Mouse (Mus musculus) liver, embryonic 14.5 days (tissue): ENCODE data around the gene Btbd9. TPM values are rescaled to one million over a fixed set of nuclear protein-coding genes. Genes with fewer than 3 reads are reported as not detected.
A peak's percentile ranks its signal among the peaks of the same experiment; 100 is the strongest.

ENCODE experiments used
- ATAC-seq: fragments of 200-750 bp; cut with Nextera tagmentation; 2 replicates; pipeline ENCODE4 v1.8.0; 2017; ENCODE audit warnings: moderate number of reproducible peaks, mild to moderate bottlenecking, moderate library complexity; ENCODE audit not compliant: insufficient read depth
- DNase-seq, 3 experiments: peaks; one replicate each; pipeline ENCODE4 v3.0.0-alpha.2; 2012 to 2013; ENCODE audit warnings: low read depth in 3 of 3, low spot score in 3 of 3
- H3K27ac ChIP-seq: fragments of 300-500 bp; sonication (generic); 2 replicates; pipeline ENCODE4 v1.5.1; 2014; ENCODE audit warnings: moderate library complexity, mild to moderate bottlenecking, control low read depth, inconsistent platforms
- H3K27me3 ChIP-seq: fragments of 300-500 bp; sonication (generic); 2 replicates; pipeline ENCODE4 v1.6.1; 2014; ENCODE audit warnings: mild to moderate bottlenecking, low read length, moderate library complexity; ENCODE audit not compliant: control insufficient read depth, insufficient read depth
- H3K36me3 ChIP-seq: fragments of 300-500 bp; sonication (generic); replicated peaks from 2 replicates; pipeline ENCODE4 v1.6.1; 2014; ENCODE audit warnings: low read depth; ENCODE audit not compliant: control insufficient read depth, insufficient read depth
- H3K4me1 ChIP-seq, 2 experiments: fragments of 200-500 bp in 1 of 2; fragments of 300-500 bp in 1 of 2; sonication (generic) in 1 of 2; replicated peaks; 2 replicates each; pipeline ENCODE4 v1.6.1; 2012 to 2014; ENCODE audit warnings: antibody characterized with exemption in 1 of 2, inconsistent platforms in 1 of 2, low read length in 1 of 2; ENCODE audit not compliant: control insufficient read depth in 2 of 2, insufficient read depth in 2 of 2
- H3K4me2 ChIP-seq: fragments of 300-500 bp; sonication (generic); 2 replicates; pipeline ENCODE4 v1.6.1; 2014; ENCODE audit warnings: low read depth, mild to moderate bottlenecking, control low read depth, moderate library complexity
- H3K4me3 ChIP-seq, 2 experiments: fragments of 200-500 bp in 1 of 2; fragments of 300-500 bp in 1 of 2; sonication (generic) in 1 of 2; 2 replicates each; pipeline ENCODE4 v1.5.1; 2012 to 2014; ENCODE audit warnings: low read depth in 2 of 2, low read length in 2 of 2, mild to moderate bottlenecking in 2 of 2, control low read depth in 1 of 2, inconsistent platforms in 1 of 2, moderate library complexity in 1 of 2; ENCODE audit not compliant: insufficient read depth in 1 of 2
- H3K9ac ChIP-seq: fragments of 300-500 bp; sonication (generic); replicated peaks from 2 replicates; pipeline ENCODE4 v1.6.1; 2014; ENCODE audit warnings: mild to moderate bottlenecking, control low read depth, moderate library complexity
- H3K9me3 ChIP-seq: fragments of 300-500 bp; sonication (generic); 2 replicates; pipeline ENCODE4 v1.6.1; 2016; ENCODE audit warnings: low read length, mixed read lengths; ENCODE audit not compliant: control insufficient read depth
- CTCF ChIP-seq: IDR thresholded peaks from 2 replicates; pipeline ENCODE4 v1.5.1; 2016; ENCODE audit warnings: antibody characterized with exemption, low read depth, control low read depth
- EP300 ChIP-seq: IDR thresholded peaks from 2 replicates; pipeline ENCODE4 v1.6.1; 2016; ENCODE audit warnings: antibody characterized with exemption, low read depth
- whole genome bisulfite sequencing: fragments of 180-500 bp; shearing (Covaris S2); extraction: QIAGEN DNeasy Blood & Tissue Kit; methylation state at CpG from one replicate; pipeline ENCODE4 v1.1.7; 2014; ENCODE audit not compliant: insufficient replicate concordance; 5-methylcytosine and 5-hydroxymethylcytosine counted together
- polyA plus RNA-seq, 2 experiments: library from polyadenylated mRNA; depleted of rRNA in 1 of 2; stranded (reverse) in 1 of 2; unstranded in 1 of 2; fragments of >200 nt; fragmentation: Nextera tagmentation in 1 of 2; extraction: Ambion mirVana in 1 of 2; gene quantifications; 2 replicates each; pipeline versions ENCODE4 v1.2.1 to v1.2.3; 2012 to 2014

Btbd9 gene
- polyA plus RNA-seq, 2 experiments: 2.7 to 9.6 TPM

DNA sequence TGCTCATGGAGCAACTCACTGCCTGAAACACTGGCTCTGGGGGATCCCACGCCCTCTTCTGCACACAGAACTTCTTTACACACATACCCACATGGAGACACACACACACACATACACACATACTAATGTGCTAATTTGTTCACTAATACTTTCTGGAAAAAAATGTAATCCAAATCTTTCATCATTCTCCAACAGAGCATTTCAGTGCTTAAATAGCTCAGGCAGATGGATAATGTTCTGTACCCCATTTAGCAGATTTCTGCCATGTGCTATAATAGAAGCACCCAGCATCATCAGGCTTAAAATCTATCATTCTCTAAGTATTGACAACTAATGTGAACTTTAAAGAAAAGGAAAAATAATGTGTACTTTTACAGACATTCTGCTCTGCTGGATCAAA, 4.5 kb upstream of the Btbd9 start:
- no peaks in the 10 kb centered on the region for H3K9me3 ChIP-seq
- WGBS: 48% methylated on average over 1 of the region's 1 CpGs

DNA sequence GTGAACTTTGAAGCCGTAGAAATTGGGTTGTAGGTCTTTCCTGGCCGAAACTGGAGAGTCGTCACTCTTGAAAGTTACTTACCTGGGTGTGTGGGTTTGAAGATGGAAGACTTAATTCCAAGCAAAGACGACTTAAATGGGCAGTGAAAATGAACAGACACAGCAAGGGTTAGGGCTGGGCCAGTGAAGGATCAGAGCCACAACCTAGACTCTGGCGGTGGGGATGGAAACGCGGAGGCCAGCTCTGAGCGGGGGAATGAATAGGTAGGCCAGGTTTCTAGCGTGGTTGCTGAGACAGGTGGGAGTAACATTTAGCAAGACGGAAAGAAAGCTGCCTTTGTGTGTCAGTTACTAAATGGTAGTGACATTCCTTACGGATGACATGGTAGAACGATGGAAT, 658 bp upstream of the Btbd9 start:
- Histone ChIP-seq H3K4me3 (peak overlapping the region; percentile 73 to 83), H3K4me1 (peaks cover 5 to 20% of the 10 kb centered on the region in 2 experiments), H3K36me3 (no peaks in the 10 kb centered on the region), H3K4me2 (peak overlapping the region; percentile 90), H3K9me3 (no peaks in the 10 kb centered on the region), H3K27me3 (no peaks in the 10 kb centered on the region), H3K27ac (no peak overlapping the region), H3K9ac (peak overlapping the region; percentile 67)
- no peak for DNase-seq
- no peak for ATAC-seq
- 52% methylated on average over 12 of the region's 12 CpGs for WGBS
- no peak for TF ChIP-seq EP300
- no peak for TF ChIP-seq CTCF

More for the DNA sequence above, 4.5 kb upstream of the Btbd9 start:
- Histone ChIP-seq H3K27ac (no peak overlapping the region), H3K27me3 (no peaks in the 10 kb centered on the region), H3K9ac (no peak overlapping the region), H3K4me1 (peaks cover 5 to 12% of the 10 kb centered on the region in 2 experiments), H3K36me3 (no peaks in the 10 kb centered on the region), H3K4me3 (no peak overlapping the region), H3K4me2 (no peak overlapping the region)
- DNase-seq: no peak
- no peak for ATAC-seq
- TF ChIP-seq CTCF (no peak), EP300 (no peak)

DNA sequence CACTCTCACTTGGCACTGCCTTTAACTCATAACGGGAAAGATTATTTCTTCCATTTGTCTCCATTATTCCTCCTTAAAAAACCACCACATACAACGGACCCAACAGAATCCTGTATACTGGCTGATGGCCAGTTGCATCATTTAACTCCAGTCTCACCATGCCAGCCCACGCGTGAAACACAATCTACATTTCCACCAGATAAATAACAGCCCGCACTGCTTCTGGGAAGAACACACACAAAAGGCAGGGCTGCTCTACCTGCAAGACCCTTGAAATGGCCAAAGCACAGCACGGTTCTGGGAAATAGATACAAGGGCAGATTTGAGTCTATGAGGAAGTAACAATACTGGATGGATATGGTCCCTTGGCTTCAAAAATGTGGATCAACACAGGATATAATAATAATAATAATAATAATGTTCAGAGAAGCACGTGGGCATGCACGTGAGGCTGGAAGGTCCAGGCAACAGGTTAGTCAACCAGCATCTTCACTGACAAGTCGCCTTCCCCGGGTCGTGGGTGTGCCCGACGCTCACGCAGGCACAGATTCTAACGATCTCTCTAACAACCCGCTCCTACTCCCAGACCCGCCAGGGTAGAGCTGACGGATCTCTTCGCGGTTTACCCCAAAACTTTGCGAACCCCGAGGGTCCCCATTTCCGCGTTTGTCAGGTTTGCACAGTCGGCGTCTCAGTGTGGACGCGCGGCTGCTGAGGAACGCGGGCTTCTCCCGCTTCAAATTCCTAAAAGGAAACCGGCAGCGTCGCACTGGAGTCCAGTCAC, 975 bp downstream of the Btbd9 start:
- Histone ChIP-seq H3K36me3 (no peaks in the 10 kb centered on the region), H3K27ac (no peak overlapping the region), H3K9me3 (no peaks in the 10 kb centered on the region), H3K27me3 (no peaks in the 10 kb centered on the region), H3K9ac (peak overlapping the region; percentile 67), H3K4me2 (peak overlapping the region; percentile 90), H3K4me1 (peaks cover 5 to 24% of the 10 kb centered on the region in 2 experiments), H3K4me3 (peak overlapping the region; percentile 73 to 83)
- ATAC-seq (peak; percentile 7; the same call in 1 of the 2 replicates), DNase-seq (peak in 2 of 3 experiments; percentile 6 to 24)
- TF ChIP-seq EP300 (no peak), CTCF (no peak)
- WGBS: 3% methylated on average over 35 of the region's 35 CpGs

DNA sequence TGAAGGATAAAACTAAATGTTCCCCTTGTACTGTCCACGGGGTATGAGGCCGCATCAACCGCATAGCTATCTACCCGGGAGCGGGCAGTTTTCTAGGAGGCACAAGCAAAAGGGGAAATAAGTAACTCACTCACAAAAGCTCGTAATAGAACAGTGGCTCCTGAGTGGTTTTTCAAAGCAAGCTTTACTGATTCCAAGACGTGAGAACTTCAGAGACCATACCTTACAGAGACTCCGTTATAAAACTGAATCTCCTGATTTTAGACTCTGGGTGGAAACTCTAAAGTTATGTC, 1.6 kb downstream of the Btbd9 start:
- Histone ChIP-seq H3K4me3 (peak overlapping the region in 1 of 2 experiments; percentile 73; a peak in 2 of 4 replicates), H3K36me3 (no peaks in the 10 kb centered on the region), H3K27me3 (no peaks in the 10 kb centered on the region), H3K9ac (no peak overlapping the region), H3K9me3 (no peaks in the 10 kb centered on the region), H3K27ac (no peak overlapping the region), H3K4me1 (peaks cover 5 to 29% of the 10 kb centered on the region in 2 experiments), H3K4me2 (peak overlapping the region; percentile 90)
- ATAC-seq: no peak
- DNase-seq: no peak
- 18% methylated on average over 8 of the region's 8 CpGs for WGBS
- TF ChIP-seq EP300 (no peak), CTCF (no peak)

DNA sequence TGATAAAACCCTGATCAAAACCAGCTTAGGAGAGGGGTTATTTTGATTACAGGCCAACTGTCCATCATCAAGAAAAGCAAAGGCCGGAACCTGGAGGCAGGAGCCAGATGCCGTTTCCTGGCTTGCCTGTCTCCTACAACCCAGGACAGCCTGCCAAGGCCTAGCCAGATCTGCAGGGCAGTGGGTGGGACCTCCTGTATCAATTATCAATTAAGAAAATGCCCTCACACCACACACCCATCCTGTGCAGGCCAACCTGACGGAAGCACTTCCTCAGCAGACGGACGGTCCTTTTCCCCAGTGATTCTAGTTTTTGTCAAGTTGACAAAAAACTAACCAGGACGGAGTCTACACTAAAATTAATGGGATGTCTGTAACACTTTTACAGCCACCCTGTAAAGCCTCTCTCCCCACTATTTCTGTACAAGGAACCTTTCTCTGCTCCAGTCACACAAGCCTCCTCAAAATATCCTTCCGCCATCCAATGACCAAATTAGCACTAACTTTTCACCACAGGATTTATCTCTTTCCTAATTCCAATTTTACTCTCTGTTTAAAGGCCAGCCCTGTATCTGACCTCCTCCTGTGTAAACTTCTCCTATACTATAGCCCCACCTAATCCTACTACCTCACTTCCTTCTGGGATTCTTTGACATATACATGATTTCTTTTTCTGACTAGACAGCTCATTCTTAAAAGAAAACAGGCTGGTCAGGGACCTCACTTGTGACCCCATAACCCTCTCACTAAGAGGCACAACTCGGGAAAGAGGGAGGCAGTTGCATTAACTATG, 2.1 kb downstream of the Btbd9 start:
- peaks cover 8 to 29% of the 10 kb centered on the region in 2 experiments for H3K4me1 ChIP-seq
- no peak for ATAC-seq
- no peaks in the 10 kb centered on the region for H3K36me3 ChIP-seq
- H3K9ac ChIP-seq: no peak overlapping the region
- TF ChIP-seq CTCF: no peak
- TF ChIP-seq EP300: no peak
- H3K4me3 ChIP-seq: no peak overlapping the region
- H3K9me3 ChIP-seq: no peaks in the 10 kb centered on the region
- DNase-seq: no peak
- 49% methylated on average over 8 of the region's 8 CpGs for WGBS
- no peak overlapping the region for H3K27ac ChIP-seq
- H3K27me3 ChIP-seq: no peaks in the 10 kb centered on the region
- peak overlapping the region; percentile 90 for H3K4me2 ChIP-seq
